Mouse (Mus musculus): ENCODE data around the gene Isoc2b. TPM values are rescaled to one million over a fixed set of nuclear protein-coding genes. Genes with fewer than 3 reads are reported as not detected.
"Not testable (repeated sequence)": the region's sequence is repeated elsewhere in the genome, so short reads cannot be mapped to it uniquely, and the experiment has no call there.

Isoc2b gene
- total RNA-seq, 2 experiments from 2014 or later, result 6.0 to 8.2 TPM

DNA sequence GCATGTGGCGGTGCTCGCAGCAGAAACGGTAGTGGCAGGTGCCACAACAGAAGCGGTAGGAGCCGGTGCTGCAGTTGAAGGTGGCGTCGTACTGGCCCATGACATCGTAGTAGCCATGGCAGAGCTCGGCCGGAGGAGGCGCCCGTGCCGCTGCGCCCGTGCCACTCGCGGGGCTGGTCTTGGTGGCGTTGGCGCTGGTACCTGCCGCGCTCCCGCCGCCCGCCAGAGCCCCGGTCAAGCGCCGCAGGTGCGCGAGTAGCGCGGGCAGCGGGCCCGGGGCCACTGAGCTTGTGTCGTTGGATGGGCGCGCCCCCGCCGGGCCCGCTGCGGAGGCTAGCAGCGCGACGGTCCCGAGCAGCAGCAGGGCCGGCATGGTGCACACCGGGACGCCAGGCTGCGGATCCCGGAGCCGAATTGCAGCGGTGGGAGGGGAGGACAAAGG, 33.7 kb downstream of the Isoc2b start:
- DNase-seq (ENCODE audit: low spot score), result peak; percentile 38

GRCm38 (mm10) chr7:4835631-4836327, 34.3 kb downstream of the Isoc2b start:
- DNase-seq (ENCODE audit: low spot score), result no peak

- DNase-seq (ENCODE audit: low spot score), result no peak
Measured at GRCm38 (mm10) chr7:4830476-4830875, 39.6 kb downstream of the Isoc2b start.

GRCm38 (mm10) chr7:4825365-4825764, 44.7 kb downstream of the Isoc2b start:
- DNase-seq (ENCODE audit: low spot score), result no peak

- DNase-seq (ENCODE audit: low spot score), result no peak
Measured at GRCm38 (mm10) chr7:4822162-4822907, 47.7 kb downstream of the Isoc2b start.

DNA sequence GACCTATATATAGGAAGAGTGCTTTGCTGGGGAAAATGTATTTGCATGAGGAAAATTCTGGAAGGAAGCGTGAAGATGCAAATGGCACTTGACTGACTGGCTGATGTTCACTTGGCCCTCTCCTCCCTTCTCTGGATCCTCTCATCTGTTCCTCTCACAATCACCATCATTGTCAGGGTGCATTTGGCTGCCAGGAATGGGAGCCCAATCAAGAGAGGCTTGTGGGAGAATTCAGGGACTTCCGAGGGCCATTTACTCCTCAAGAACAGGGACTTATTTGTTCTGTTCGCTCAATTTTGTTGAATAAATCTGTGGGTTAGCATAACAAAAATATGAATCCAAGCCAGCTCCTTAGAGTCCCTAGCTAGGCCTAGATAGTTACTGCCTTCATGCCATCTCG, 48.4 kb downstream of the Isoc2b start:
- DNase-seq (ENCODE audit: low spot score), result no peak

- not testable (repeated sequence) for DNase-seq (ENCODE audit: low spot score)
Measured at GRCm38 (mm10) chr7:4820925-4821324, 49.1 kb downstream of the Isoc2b start.

- DNase-seq (ENCODE audit: low spot score), result no peak
Measured at GRCm38 (mm10) chr7:4816559-4816958, 53.5 kb downstream of the Isoc2b start.

DNA sequence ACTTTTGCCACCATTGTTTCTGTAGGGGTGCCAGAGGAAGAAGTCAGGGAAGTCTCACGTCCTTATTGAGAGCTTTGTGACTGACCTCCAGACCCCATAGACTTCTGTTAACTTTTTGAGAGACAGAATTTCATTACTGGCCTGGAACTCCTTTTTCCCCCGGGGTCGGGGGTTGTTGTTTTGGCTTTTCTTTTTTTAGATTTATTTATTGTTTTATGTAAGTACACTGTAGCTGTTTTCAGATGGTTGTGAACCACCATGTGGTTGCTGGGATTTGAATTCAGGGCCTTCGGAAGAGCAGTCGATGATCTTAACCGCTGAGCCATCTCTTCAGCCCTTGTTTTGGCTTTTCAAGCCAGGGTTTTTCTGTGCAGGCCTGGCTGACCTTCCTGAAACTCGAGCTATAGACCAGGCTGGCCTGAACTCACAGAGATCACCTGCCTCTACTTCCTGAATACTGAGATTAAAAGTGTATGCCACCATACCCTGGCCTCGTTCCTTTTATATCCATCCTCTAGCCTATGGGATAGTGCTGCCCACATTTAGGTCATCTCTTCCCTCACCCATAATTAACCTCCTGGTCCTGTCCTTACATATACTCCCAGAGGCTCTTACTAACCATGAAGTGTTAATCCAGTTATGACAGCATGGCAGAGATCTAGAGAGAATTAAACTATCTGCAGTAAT, 56.8 kb downstream of the Isoc2b start:
- DNase-seq (ENCODE audit: low spot score), result no peak

DNA sequence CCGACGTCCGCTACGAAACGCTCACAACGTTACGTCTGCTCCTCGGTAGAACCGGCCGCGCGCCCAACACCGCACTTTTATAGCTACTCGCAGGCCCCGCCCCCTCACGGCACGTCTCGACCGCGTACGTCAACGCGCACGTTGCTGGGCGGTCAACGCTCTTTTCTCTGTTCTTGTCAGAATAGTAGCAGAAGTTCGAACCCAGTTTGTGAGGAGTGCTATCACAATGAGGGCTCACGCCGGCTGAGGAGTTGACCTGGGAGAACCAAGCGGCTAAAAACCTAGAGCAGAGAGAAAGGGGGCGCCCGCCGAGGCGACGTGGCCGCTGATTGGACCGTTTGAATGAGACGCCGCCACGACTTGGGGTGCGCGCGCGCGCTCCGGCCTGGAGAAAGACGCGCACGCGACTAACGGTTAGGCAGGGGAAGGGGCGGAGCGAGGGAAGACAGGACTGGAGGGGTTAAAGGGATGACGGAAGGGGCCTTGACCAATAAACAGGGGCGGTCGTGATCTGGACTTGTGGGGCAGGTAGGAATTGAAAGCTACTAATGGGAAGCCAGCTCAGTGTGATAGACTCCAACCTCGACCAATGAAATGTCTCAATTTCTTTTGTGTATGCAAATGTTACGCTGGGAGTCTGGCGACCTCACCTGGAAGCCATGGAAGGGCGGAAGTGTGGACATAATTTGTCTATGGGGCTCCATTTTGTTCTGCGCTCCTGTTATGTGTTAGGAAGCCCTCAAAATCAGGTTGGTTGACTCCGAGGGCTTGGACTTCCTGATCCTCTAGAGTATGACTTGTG, 57.6 kb downstream of the Isoc2b start, which contains the start of gene Ube2s:
TSS of gene Ube2s (minus strand) at position 288 of the 802 bp plus-strand sequence.
- peak; percentile 98 for DNase-seq (ENCODE audit: low spot score)

GRCm38 (mm10) chr7:4811842-4812302, 58.2 kb downstream of the Isoc2b start:
- no peak for DNase-seq (ENCODE audit: low spot score)

- not testable (repeated sequence) for DNase-seq (ENCODE audit: low spot score)
Measured at GRCm38 (mm10) chr7:4811131-4811530, 58.9 kb downstream of the Isoc2b start.

GRCm38 (mm10) chr7:4806716-4807115, 63.3 kb downstream of the Isoc2b start:
- DNase-seq (ENCODE audit: low spot score), result peak; percentile 31

GRCm38 (mm10) chr7:4802247-4802646, 67.8 kb downstream of the Isoc2b start:
- DNase-seq (ENCODE audit: low spot score), result no peak

GRCm38 (mm10) chr7:4795767-4796433, 74.2 kb downstream of the Isoc2b start:
- peak; percentile 15 for DNase-seq (ENCODE audit: low spot score)

Other genes with a start within 250 kb of the Isoc2b start
- 1 to 10 TPM; 2.3 to 2.6 TPM for gene Tmem86b, start 238.8 kb downstream of the Isoc2b start, total RNA-seq (2021)
- gene Ppp6r1, start 211.2 kb downstream of the Isoc2b start, total RNA-seq (2021), result 10 to 100 TPM; 45.8 to 46.6 TPM
- 10 to 100 TPM; 22.1 to 23.9 TPM for gene Hspbp1, start 185.2 kb downstream of the Isoc2b start, total RNA-seq (2021)
- under 1 TPM; 0.50 to 0.64 TPM for gene Brsk1, start 179.7 kb downstream of the Isoc2b start, total RNA-seq (2021)
- gene Tmem150b, start 145.0 kb downstream of the Isoc2b start, total RNA-seq (2021), result not detected
- 1 to 10 TPM; 5.5 to 5.6 TPM for gene Kmt5c, start 130.1 kb downstream of the Isoc2b start, total RNA-seq (2021)
- gene Cox6b2, start 117.2 kb downstream of the Isoc2b start, total RNA-seq (2021), result 1 to 10 TPM in 1 of 2 experiments, under 1 TPM in 1; 0.87 to 1.3 TPM
- gene Fam71e2, start 99.0 kb downstream of the Isoc2b start, total RNA-seq (2021), result not detected
- gene Il11, start 87.4 kb downstream of the Isoc2b start, total RNA-seq (2021), result under 1 TPM in 1 of 2 experiments, not detected in 1; 0.14 TPM
- not detected for gene Tmem190, start 87.3 kb downstream of the Isoc2b start, total RNA-seq (2021)
- 10 to 100 TPM in 1 of 2 experiments, 1 to 10 TPM in 1; 7.1 to 10.0 TPM for gene Tmem238, start 80.6 kb downstream of the Isoc2b start, total RNA-seq (2021)
- gene Rpl28, start 77.4 kb downstream of the Isoc2b start, total RNA-seq (2021), result 100 to 1,000 TPM; 582 to 601 TPM
- gene Ube2s, start 57.7 kb downstream of the Isoc2b start, total RNA-seq (2021), result 10 to 100 TPM; 84.1 to 86.9 TPM
- gene Shisa7, start 25.6 kb downstream of the Isoc2b start, total RNA-seq (2021), result not detected
- 10 to 100 TPM; 26.9 to 32.6 TPM for gene Isoc2a, start 6.9 kb upstream of the Isoc2b start, total RNA-seq (2021)
- gene Gm36210, start 36.3 kb upstream of the Isoc2b start, total RNA-seq (2021), result under 1 TPM; 0.18 to 0.64 TPM
- gene Zfp628, start 45.0 kb upstream of the Isoc2b start, total RNA-seq (2021), result 1 to 10 TPM; 8.7 to 8.9 TPM
- 1 to 10 TPM; 3.2 to 4.6 TPM for gene Nat14, start 51.8 kb upstream of the Isoc2b start, total RNA-seq (2021)
- 1 to 10 TPM; 3.9 to 4.7 TPM for gene Ssc5d, start 55.5 kb upstream of the Isoc2b start, total RNA-seq (2021)
- gene Sbk2, start 94.1 kb upstream of the Isoc2b start, total RNA-seq (2021), result 100 to 1,000 TPM in 1 of 2 experiments, 10 to 100 TPM in 1; 37.4 to 119 TPM
- gene Sbk3, start 100.9 kb upstream of the Isoc2b start, total RNA-seq (2021), result 10 to 100 TPM in 1 of 2 experiments, 1 to 10 TPM in 1; 1.8 to 15.5 TPM
- gene Zfp579, start 125.9 kb upstream of the Isoc2b start, total RNA-seq (2021), result 10 to 100 TPM in 1 of 2 experiments, 1 to 10 TPM in 1; 8.7 to 13.9 TPM
- gene Zfp524, start 144.2 kb upstream of the Isoc2b start, total RNA-seq (2021), result 1 to 10 TPM; 8.0 to 8.5 TPM
- gene Fiz1, start 144.4 kb upstream of the Isoc2b start, total RNA-seq (2021), result 10 to 100 TPM; 19.0 to 24.4 TPM
- not detected for gene Gm44973, start 145.2 kb upstream of the Isoc2b start, total RNA-seq (2021)
- 10 to 100 TPM; 12.4 to 13.2 TPM for gene Zfp865, start 150.1 kb upstream of the Isoc2b start, total RNA-seq (2021)
- gene Ccdc106, start 150.3 kb upstream of the Isoc2b start, total RNA-seq (2021), result not detected
- gene 4632433K11Rik, start 163.9 kb upstream of the Isoc2b start, total RNA-seq (2021), result not detected
- 1 to 10 TPM; 2.7 to 2.8 TPM for gene Zfp784, start 168.2 kb upstream of the Isoc2b start, total RNA-seq (2021)
- gene Zfp580, start 181.3 kb upstream of the Isoc2b start, total RNA-seq (2021), result 1 to 10 TPM; 2.4 to 3.7 TPM
- 10 to 100 TPM; 39.0 to 49.6 TPM for gene U2af2, start 191.9 kb upstream of the Isoc2b start, total RNA-seq (2021)
- 100 to 1,000 TPM; 161 to 183 TPM for gene Epn1, start 210.0 kb upstream of the Isoc2b start, total RNA-seq (2021)
- gene Rfpl4, start 246.7 kb upstream of the Isoc2b start, total RNA-seq (2021), result not detected